Mouse (Mus musculus): ENCODE results near the gene Ube2l6.
A peak's percentile ranks its signal among the peaks of the same experiment; 100 is the strongest.

Ube2l6 gene

DNA sequence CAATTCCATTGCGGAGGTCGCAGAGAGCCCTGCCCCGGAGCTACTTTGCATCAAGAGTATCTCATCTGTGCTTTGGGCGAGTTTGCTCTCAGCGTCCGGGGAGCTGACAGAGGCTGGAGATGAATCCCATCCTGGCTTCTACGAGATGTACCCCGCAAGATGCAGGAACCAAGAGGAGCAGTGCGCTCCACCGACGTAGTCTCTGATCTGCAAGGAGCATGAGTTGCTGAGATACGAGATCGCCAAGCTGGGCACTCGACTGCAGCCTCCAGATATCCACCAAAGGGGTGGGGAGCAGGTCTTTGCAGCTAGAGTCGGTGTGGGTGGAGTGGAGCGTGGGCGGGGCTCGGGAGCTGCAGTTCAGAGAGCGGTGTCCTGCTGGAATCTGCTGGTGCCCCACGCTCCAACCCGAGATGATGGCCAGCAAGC is at the start of gene Ube2l6:
Gene Ube2l6 (plus strand): TSS at position 336 of the 429 bp plus-strand sequence.
- peak; percentile 55 to 63 for DNase-seq

DNA sequence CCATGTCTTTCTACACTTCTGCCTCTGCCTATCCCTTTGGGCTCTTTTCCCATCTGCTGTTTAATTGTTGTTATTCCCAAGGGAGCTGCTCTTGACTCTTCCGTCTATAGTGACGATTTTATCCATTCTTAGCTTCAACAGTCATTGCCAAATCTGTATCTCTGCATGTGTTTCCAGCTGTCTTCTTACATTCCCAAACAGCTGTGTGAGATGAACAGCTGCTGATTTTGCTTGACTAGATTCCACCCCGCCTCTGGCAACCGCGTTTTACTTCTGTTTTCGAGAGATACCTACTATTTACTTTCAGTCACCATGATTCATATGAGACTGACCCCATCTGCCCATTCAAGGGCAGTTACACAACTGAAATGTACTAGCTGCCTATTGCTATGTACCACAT is 48.5 kb upstream of the Ube2l6 start:
- no peak for DNase-seq

DNA sequence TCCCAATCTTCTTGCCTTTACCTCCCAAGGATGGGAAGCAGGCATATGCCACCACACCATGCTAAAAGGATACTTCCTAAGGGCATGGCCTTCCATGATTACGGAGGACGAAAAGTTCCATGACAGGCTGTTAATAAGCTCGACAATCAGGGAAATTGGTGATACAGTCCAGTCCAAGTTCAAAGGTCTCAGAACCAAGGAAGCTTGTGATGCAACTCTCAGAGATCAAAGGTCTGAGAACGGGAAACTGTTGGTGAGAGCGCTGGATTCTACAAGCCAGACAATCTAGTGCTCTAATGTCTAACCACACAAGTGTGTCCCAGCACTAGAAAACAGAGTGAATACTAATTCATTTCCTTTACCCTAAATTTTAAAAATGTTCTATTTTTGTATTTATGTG is 42.4 kb upstream of the Ube2l6 start:
- no peak for DNase-seq

DNA sequence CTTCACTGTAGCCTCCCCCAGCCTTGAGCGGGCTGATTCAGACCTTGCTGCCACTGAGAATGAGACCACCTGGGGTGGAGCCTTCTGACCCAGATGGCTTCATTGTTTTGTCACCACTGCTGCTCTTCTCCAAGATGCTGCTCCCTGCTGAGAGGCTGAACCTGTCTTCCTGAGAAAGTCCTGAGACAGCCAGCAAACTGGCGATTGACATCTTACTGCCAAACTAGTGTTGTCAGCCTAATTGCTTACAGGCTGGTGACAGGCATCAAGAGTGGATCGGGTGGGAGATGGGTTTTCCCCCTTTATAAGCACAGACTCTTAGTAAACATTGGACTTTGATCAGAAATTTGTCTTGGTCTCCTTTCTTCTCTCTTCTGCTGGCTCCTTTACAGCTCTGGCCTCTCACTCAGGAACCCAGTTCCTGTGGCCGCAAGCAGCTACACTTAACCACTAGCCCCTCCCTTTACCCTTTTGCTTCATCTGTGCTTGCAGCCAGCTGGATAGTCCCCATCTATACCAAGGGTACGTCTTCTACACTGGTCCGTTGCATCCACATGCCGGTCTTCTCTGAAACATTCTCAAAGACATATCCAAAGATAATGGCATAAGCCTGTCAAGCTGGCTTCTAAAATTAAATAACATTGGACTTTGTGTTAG is 41.5 kb upstream of the Ube2l6 start:
- DNase-seq: no peak

DNA sequence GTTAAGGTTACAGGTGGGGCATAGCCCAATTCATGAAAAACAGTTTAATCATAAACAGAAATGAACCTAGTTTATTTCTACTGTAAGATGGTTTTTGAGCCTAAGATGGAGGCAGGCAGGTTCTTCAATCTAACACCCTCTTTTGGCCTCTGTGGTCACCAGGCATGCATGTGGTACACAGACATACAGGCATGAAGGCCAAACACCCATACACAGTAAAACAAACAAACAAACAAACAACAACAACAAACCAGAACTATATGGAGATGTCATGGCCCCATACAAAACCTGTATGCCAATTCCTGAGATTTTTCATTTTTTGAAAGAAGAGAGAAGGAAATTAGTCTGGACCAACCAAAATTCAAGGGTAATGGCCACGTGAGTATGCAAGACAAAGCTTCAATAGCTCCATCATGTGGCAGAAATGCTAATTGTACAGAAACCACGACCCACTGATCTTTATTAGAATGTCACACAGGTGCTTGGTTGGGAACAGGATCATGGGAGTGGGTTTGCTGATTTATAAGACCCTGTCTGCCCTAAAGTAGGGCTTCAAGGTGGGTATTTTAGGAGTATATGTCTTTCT is 40.0 kb upstream of the Ube2l6 start:
- peak in 1 of 2 experiments; percentile 65 for DNase-seq

DNA sequence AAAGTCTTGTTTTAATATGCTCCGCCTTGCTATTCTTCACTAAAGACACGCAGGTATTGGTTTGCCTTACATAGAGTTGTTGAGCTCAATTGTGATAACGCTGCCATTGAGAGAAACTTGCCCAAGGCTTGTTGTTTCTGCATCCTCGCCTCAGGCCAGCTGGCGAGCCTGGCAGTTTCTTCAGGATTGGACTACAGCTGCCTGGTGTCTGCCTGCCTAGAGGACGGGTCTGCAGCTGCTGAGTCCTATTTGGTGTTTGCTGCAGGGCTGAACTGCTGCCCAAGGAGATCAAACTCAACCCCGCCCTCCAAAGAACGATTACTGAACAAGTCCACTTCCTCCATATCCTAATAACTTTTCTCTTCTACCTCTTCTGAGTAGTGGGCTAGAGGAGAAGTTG is 37.9 kb upstream of the Ube2l6 start:
- no peak for DNase-seq

DNA sequence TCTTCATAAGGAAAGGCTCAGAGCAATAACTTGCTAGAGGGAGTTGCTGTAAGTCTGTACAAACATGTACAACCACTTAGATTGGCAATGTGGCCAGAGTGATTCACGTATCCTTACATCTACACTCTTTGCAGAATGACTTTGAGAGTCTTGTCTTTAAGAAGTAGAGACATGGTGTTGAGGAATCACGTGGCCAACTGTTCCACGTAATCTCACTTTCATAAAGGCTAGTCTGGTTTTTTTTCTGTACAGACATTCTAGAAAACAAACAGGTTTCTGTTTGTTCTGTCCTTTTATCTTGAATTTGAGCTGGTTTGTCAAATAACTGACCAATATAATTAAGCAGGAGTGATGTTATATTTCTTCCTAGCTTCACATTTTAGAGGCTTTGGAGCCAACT is 37.3 kb upstream of the Ube2l6 start:
- DNase-seq: no peak

DNA sequence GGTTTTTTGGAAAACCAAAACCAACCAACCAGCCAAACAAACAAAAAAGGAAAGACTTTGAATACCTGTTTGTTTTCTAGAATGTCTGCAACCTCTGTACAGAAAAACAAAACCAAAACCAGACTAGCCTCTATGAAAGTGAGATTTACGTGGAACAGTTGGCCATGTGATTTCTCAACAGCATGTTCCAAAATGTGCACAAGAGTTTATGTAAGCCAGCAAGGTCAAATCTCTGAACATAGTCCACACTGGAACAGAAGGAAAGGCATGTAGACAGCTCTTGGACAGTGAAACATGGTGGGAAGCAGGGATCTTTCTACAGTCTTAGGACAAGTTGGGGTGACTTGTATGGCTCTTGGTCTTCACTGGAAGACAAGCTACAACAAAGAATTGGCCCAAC is 36.8 kb upstream of the Ube2l6 start:
- no peak for DNase-seq

DNA sequence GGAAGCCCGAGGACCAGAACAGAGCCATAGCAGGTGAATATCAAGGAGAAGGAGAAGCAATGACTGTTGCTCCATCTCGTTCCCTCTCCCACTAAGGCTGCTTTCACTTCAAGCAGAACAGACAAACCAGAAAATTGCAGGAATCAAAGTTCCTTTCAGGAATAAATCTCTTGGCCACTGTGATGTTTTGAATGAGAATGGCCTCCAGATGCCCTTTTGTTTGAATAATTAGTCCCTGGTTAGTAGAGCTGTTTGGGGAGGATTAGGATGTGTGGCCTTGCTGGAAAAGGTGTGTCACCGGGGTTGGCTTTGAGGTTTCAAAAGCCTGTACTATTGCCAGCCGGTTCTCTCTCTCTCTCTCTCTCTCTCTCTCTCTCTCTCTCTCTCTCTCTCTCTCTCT is 36.3 kb upstream of the Ube2l6 start:
- DNase-seq: no peak

DNA sequence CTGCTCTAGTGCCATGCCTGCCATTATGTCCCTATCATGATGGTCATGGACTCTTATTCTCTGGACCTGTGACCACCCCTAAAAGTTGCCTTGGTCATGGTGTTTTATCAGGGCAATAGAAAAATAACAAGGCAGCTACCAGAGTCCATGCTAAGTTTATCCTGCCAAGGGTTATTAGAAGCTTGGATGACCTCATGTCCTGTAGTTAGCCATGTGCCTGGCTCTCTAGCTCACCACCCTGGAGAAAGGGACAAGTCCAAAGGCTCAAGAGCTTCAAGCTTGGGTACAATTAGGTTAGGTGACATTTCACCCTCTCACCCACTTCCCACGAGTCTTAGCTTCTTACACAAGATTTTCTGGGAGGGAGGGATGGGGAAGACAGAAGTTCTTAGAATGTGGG is 35.8 kb upstream of the Ube2l6 start:
- no peak for DNase-seq

DNA sequence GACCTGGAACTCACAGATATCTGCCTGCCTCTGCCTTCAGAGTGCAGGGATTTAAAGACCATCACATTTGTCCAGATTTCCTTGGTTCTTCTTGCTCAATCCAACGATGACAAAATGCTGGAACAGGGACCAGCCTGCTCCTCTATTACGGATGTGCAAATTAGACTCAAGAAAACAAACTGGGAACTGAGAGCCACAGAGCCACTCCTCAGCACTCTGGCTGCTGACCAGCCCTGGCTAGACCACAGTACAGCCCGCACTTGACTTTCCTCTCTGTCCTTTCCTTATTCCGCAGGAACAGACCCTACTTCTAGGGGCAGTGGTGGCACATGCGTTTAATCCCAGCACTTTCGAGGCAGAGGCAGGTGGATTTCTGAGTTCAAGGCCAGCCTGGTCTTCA is 28.1 kb upstream of the Ube2l6 start:
- no peak for DNase-seq

DNA sequence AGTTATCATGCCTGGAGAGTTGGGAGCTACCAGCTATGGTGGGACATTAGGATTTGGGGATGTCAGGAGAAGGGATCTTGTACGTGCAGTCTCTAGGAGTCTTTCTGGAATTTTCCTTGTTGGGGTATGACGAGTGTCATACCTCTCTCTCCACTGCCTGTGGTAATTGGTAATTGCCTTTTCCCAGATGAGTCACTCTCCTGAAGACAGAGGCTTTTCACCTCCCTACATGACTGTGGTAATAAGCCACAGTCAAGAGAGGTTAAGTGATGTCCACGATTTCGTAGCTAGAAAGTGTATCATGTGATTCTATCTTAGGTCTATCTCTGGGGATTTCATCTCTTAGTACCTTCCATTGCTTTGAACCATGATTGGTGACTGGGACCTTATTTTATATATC is 26.2 kb upstream of the Ube2l6 start:
- DNase-seq: no peak

DNA sequence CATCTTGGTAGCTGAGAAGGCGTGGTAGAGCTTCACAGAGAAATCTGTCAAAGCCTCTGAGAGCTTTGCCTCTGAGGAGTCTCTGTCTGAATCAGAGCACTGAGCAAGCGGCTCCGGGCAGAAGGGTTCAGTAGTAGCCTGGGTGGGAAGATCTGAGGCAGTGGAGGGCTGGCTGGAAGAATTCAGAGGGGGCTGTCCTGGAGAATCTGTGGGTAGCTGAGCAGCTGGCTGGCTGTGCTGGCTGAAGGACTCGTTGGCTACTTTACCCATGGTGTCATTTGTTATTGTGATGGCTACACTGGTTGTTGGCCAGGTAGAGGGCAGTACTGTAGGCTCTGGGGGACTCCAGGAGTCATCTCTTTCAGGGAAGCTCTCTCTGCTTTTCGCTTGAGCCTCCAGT is 25.4 kb upstream of the Ube2l6 start:
- DNase-seq: no peak

DNA sequence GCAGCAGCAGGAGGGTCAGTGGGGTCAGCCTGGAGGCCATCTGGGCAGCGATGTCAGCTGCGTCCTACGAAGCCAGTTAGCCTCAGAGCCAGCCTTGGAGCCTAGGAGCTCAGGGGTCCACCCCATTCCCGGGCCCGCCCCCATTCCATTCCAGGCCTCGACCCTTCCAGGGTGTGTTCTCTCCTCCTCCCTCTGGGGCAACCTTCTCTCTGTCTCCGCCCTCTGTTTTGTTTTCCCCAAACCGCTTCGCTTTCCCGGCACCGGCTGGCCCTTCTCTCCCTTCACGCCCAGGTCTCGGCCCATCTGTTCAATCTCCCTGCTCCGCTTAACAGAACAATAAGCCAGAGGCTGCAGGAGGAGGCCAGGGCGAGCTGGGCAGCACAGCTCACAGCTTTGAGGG is 23.9 kb upstream of the Ube2l6 start:
- peak; percentile 65 to 70 for DNase-seq

DNA sequence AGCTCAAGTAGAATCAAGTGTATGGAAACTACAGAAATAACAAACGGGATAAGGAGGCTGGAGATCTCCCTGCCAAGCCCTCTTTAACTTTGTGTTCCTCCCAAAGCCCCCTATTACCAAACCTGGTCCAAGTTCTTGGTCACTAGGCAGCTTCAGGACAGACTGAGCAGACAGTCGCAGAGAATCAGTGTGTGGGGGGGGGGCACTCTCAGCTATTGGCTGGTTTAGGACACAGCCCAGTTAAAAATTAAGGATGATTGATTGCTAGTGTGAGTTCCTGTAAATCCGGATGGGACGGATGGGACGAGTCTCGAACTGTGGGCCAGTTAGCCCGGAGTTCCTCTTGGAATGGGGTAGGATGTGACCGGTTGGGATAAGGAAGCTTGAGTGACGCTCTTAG is 23.4 kb upstream of the Ube2l6 start, which contains the start of gene Serping1:
Gene Serping1 (minus strand): TSS at position 204 of the 400 bp plus-strand sequence.
- DNase-seq: no peak

DNA sequence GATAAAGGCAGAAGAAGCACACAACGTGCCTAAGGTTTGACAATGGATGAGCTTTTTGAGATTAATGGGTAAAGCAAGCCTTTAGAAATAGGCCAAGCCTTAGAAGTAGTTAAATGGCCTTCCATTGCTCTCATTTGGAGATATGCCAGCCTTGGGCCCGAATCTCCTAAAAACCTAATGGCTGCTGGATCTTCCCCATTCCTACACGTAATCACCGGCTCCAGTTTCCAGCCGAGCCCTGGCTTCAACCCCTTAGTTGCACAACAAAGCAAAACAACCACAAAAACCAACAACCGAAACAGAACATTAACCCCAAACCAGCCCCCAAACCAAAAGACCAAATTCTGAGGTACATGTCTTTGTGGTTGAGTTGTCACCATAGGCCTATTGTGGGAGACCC is 23.0 kb upstream of the Ube2l6 start:
- DNase-seq: no peak

DNA sequence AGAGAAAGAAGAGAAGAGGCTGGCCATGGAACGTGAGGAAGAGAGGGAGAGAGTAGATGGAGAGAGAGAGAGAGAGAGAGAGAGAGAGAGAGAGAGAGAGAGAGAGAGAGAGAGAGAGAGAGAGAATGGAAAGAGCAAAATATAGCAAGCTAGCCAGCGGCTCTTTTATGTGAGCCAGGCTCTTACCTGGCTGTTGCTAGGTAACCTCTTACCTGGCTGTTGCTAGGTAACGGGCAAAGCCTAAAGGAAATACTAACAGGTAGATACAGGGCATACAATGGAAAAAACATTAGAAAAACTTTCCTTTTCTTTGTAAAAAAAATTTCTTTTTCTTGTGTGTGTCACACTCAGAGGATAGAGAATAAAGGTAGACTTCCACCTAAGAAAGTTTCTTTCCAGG is 20.9 kb upstream of the Ube2l6 start:
- DNase-seq: no peak

DNA sequence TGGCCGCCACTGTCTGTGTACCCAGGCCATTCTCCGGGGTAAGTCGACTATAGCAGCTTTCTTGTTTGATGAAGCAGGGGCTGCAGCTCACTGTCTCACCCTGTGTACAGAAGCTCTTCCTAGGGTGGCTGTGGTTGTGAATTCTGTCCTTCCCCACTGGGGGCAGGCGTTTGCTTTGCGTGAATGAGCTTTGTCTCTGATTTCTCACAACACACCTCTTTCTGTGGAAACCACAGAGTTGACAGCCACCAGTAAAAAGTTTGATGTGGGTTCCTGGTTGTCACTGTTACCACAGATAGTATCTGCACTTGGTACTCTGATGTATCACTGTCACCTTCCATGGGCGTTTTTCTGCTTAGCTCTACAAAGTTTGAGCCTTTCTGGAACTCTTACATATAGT is 19.4 kb upstream of the Ube2l6 start:
- no peak for DNase-seq

DNA sequence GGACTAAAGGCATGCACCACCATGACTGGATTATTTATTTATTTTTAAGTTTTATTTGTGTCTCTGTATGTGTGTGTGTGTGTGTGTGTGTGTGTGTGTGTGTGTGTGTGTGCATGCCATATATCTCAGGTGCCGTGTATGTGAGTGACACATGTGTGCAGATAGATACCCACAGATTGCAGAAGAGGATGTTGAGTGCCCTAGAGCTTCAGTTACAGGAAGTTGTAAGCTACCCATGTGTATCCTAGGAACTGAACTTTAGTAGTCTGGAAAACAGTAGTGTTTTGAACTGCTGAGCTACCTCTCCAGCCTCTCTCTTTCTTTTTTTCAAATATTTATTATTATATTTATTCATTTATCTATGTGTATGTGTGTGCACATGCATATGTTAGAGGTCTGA is 15.3 kb upstream of the Ube2l6 start:
- DNase-seq: no peak

DNA sequence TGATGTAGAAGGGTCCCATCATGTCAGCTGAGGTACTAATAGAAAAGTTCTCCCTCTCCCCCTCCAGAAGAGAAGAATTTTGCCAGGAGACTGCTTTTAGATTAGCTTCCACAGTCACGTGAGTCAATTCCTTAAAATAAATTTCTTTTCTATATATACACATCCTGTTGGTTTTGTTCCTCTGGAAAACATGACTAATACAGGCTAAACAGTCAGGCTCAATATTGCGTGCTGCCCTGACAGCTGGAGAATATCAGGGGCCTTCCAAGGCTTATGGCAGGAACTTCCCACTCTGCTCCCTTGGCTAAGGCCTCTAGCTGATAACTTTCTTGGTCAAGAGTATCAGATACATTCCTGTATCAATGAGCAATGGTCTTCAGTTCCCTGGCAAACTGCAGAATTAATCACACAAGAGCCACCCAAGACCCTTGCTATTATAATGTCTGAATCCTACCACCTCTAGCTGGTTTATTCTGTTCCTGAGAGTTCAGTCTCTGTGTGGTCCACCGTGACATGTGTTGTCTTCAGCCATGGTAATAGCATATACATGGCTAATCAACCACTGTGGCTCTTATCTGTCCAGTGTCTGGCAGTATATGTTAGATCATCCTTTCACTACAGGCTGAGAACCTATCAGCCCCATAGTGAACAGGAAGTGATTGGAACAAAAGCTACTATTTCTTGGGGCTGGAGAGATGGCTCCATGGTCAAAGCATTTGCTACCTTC is 14.6 kb upstream of the Ube2l6 start:
- no peak for DNase-seq

DNA sequence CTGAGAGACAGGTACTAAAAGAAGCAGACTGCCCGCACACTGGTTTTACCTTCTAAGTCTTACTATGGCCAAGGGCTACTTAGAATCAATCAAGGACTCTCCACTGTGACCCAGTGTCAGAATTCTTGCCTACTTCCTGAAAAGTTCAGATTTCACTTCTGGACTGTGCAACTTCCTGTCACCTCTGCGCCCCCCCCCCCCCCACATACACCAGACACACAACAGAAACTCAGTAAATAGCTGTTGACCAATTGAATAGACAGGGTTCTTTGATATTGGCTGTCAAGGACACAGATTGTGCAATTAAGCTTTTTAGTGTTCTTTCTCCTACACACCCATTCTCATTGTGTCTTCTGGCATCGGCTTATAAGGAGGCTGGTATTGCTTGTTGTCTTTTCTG is 10.3 kb upstream of the Ube2l6 start:
- no peak for DNase-seq

DNA sequence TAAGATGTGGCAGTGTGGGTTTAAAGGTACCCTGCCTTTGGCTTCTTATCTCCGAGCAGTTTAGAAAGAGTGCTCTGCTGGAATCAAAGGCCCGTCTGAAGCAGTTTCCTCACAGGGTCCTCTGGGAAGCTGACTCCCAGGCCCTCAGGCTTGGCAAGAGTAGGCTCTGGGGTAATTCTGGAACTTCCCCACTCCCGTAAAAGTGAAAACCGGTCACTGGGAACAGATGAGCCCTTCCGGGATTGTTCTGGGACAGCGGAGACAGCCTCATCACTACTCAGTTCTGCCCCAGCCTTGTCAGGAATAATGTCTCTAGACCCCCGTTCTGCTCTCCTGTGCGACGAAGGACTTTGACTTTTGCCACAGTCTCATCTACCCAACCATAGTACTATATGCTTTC is 8.2 kb upstream of the Ube2l6 start:
- DNase-seq: no peak

DNA sequence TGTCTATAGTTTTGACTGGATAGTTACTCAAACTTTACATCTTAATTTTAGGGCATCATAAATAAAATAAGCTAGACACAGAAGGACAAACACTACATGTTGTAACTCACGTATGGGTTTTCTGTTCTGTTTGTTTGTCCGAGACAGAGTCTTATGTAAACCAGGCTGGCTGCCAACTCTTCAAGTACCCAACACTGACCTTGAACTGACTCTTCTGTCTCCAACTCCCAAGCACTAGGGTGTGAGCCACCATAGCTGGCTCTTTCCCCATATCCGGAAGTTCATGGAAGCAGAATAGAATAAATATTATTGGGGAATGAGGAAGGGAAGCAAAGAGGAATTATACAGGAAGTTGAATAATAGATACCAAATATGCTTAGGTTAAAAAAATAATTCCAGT is 6.1 kb upstream of the Ube2l6 start:
- DNase-seq: no peak

DNA sequence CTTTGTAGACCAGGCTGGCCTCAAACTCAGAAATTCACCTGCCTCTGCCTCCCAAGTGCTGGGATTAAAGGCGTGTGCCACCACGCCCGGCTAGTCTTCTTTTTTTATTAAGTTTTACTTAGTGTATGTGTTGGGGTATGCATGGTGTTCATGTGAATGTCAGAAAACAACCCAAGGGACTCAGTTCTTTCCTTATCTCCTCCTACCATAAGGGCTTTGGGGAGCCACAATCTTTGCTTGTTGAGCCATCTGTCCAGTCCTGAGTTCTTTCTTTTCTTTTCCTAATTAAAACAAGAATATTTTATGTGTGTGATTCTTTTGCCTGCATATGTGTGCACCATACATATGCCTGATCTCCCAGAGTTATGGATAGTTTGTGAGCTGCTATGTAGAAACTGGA is 5.5 kb upstream of the Ube2l6 start:
- DNase-seq: no peak

Measured in cerebellum, postnatal 36 days (tissue).